Mouse (Mus musculus): Measurements from ENCODE around the gene Cxcl3.

DNA sequence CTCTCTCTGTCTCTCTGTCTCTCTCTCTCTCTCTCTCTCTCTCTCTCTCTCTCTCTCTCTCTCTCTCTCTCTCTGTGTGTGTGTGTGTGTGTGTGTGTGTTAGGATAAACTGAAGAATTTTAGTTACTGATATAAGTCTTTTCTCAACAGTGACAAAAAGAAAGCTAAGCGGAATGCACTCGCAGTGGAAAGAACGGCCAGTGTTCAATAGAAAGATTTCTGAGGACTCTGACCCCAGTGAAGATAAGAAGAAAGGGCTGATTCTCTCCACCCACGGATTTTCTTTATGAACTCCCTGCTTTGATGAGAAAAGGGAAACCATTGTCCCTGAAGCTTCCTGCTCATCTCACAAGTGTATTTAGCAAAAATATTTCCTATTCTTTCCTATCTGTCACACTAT lies 25.6 kb upstream of the Cxcl3 start:
- TF ChIP-seq EP300 (IDR thresholded peaks at IDR 0.05; ENCODE audit: low read depth) (no peak), CTCF (IDR thresholded peaks at IDR 0.05; ENCODE audit: low read depth) (no peak)
